Mouse (Mus musculus): Measurements from ENCODE around the gene Rb1. TPM values are rescaled to one million over a fixed set of nuclear protein-coding genes. Genes with fewer than 3 reads are reported as not detected.

Gene Rb1
- polyA plus RNA-seq, 1 experiment from 2014 or later = 26.2 TPM

- Histone ChIP-seq H3K4me1 (ENCODE audit: control insufficient read depth, insufficient read depth, low read length) (no peaks in the 10 kb centered on the region), H3K4me2 (ENCODE audit: low read depth, low read length) (no peak overlapping the region), H3K4me3 (ENCODE audit: low read depth, low read length) (no peak overlapping the region), H3K9ac (replicated peaks; ENCODE audit: low read length) (no peak overlapping the region), H3K27me3 (ENCODE audit: control insufficient read depth, insufficient read depth, low read length) (no peaks in the 10 kb centered on the region), H3K9me3 (replicated peaks; ENCODE audit: control insufficient read depth, low read length) (no peaks in the 10 kb centered on the region), H3K36me3 (replicated peaks; ENCODE audit: control insufficient read depth, insufficient read depth, low read depth, low read length) (no peaks in the 10 kb centered on the region; the same call in 1 of the 2 replicates), H3K27ac (replicated peaks; ENCODE audit: low read depth, low read length) (no peak overlapping the region)
- DNase-seq (ENCODE audit: low spot score) = no peak
- 86% methylated on average over 4 of the region's 4 CpGs for WGBS
- no peak for ATAC-seq (replicated peaks; ENCODE audit: insufficient number of reproducible peaks, low FRiP score, low TSS enrichment, low read depth)
Measured at GRCm38 (mm10) chr14:73369634-73370033, 44.0 kb upstream of the Rb1 start.

- no peak overlapping the region for H3K4me3 ChIP-seq (ENCODE audit: low read depth, low read length)
- no peaks in the 10 kb centered on the region for H3K4me1 ChIP-seq (ENCODE audit: control insufficient read depth, insufficient read depth, low read length)
- no peaks in the 10 kb centered on the region for H3K9me3 ChIP-seq (replicated peaks; ENCODE audit: control insufficient read depth, low read length)
- H3K4me2 ChIP-seq (ENCODE audit: low read depth, low read length) = no peak overlapping the region
- peaks cover 3% of the 10 kb centered on the region; the same call in 1 of the 2 replicates for H3K36me3 ChIP-seq (replicated peaks; ENCODE audit: control insufficient read depth, insufficient read depth, low read depth, low read length)
- ATAC-seq (replicated peaks; ENCODE audit: insufficient number of reproducible peaks, low FRiP score, low TSS enrichment, low read depth) = no peak
- no peak overlapping the region for H3K9ac ChIP-seq (replicated peaks; ENCODE audit: low read length)
- H3K27me3 ChIP-seq (ENCODE audit: control insufficient read depth, insufficient read depth, low read length) = no peaks in the 10 kb centered on the region
- 94% methylated on average over 13 of the region's 13 CpGs for WGBS
- no peak for DNase-seq (ENCODE audit: low spot score)
- H3K27ac ChIP-seq (replicated peaks; ENCODE audit: low read depth, low read length) = no peak overlapping the region
Measured at GRCm38 (mm10) chr14:73368966-73369365, 43.3 kb upstream of the Rb1 start.

DNA sequence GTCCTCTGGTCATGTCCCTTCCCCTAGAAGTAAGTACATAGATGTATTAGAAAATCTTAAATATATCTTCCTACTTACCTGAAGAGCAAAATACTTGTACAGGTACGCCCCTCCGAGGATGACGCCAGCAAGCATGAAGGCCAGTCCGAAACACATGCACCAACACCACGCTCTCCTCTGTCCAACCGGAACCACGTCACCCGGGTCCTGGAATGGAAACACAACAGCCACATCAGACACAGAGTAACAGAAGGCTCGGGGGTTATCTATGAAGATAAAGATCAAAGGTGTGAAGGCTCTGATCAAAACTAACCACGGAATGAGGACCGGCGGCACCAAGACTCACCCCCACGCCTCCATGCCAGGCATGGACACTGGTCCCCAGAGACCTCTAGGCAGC lies 42.6 kb upstream of the Rb1 start:
- no peak overlapping the region for H3K27ac ChIP-seq (replicated peaks; ENCODE audit: low read depth, low read length)
- no peaks in the 10 kb centered on the region for H3K9me3 ChIP-seq (replicated peaks; ENCODE audit: control insufficient read depth, low read length)
- ATAC-seq (replicated peaks; ENCODE audit: insufficient number of reproducible peaks, low FRiP score, low TSS enrichment, low read depth) = no peak
- H3K4me2 ChIP-seq (ENCODE audit: low read depth, low read length) = no peak overlapping the region
- H3K9ac ChIP-seq (replicated peaks; ENCODE audit: low read length) = no peak overlapping the region
- no peaks in the 10 kb centered on the region for H3K4me1 ChIP-seq (ENCODE audit: control insufficient read depth, insufficient read depth, low read length)
- H3K36me3 ChIP-seq (replicated peaks; ENCODE audit: control insufficient read depth, insufficient read depth, low read depth, low read length) = peaks cover 3% of the 10 kb centered on the region; the same call in 1 of the 2 replicates
- no peak overlapping the region for H3K4me3 ChIP-seq (ENCODE audit: low read depth, low read length)
- H3K27me3 ChIP-seq (ENCODE audit: control insufficient read depth, insufficient read depth, low read length) = no peaks in the 10 kb centered on the region
- DNase-seq (ENCODE audit: low spot score) = no peak
- WGBS = 96% methylated on average over 13 of the region's 13 CpGs

DNA sequence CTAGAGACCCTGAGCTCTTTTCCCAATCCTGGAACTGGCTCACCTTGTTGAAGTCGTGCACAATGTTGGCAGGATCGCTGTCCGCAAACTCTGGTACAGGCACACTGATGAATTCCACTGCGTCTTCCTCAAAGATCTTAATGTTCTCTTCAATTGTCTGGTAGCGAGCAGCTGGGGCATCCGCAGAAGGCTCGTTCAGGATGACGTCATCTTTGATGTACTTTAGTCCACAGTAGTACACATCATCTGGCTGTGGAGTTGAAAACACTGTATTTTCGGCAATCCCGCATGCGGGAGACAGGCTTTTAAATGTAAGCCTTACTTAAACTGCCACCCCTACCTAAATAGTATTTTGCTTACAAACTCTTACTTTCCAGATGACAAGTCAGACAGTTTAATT lies 40.7 kb upstream of the Rb1 start:
- ATAC-seq (replicated peaks; ENCODE audit: insufficient number of reproducible peaks, low FRiP score, low TSS enrichment, low read depth) = no peak
- Histone ChIP-seq H3K9ac (replicated peaks; ENCODE audit: low read length) (no peak overlapping the region), H3K27ac (replicated peaks; ENCODE audit: low read depth, low read length) (no peak overlapping the region), H3K4me1 (ENCODE audit: control insufficient read depth, insufficient read depth, low read length) (no peaks in the 10 kb centered on the region), H3K4me2 (ENCODE audit: low read depth, low read length) (no peak overlapping the region), H3K9me3 (replicated peaks; ENCODE audit: control insufficient read depth, low read length) (no peaks in the 10 kb centered on the region), H3K4me3 (ENCODE audit: low read depth, low read length) (no peak overlapping the region), H3K36me3 (replicated peaks; ENCODE audit: control insufficient read depth, insufficient read depth, low read depth, low read length) (peaks cover 8% of the 10 kb centered on the region), H3K27me3 (ENCODE audit: control insufficient read depth, insufficient read depth, low read length) (no peaks in the 10 kb centered on the region)
- no peak for DNase-seq (ENCODE audit: low spot score)
- WGBS = 89% methylated on average over 11 of the region's 11 CpGs

GRCm38 (mm10) chr14:73363782-73364181 lies 38.2 kb upstream of the Rb1 start:
- no peak for ATAC-seq (replicated peaks; ENCODE audit: insufficient number of reproducible peaks, low FRiP score, low TSS enrichment, low read depth)
- Histone ChIP-seq H3K27ac (replicated peaks; ENCODE audit: low read depth, low read length) (no peak overlapping the region), H3K27me3 (ENCODE audit: control insufficient read depth, insufficient read depth, low read length) (no peaks in the 10 kb centered on the region), H3K4me2 (ENCODE audit: low read depth, low read length) (no peak overlapping the region), H3K4me3 (ENCODE audit: low read depth, low read length) (no peak overlapping the region), H3K36me3 (replicated peaks; ENCODE audit: control insufficient read depth, insufficient read depth, low read depth, low read length) (peaks cover 8% of the 10 kb centered on the region), H3K4me1 (ENCODE audit: control insufficient read depth, insufficient read depth, low read length) (no peaks in the 10 kb centered on the region), H3K9me3 (replicated peaks; ENCODE audit: control insufficient read depth, low read length) (no peaks in the 10 kb centered on the region), H3K9ac (replicated peaks; ENCODE audit: low read length) (no peak overlapping the region)
- 94% methylated on average over 11 of the region's 11 CpGs for WGBS
- no peak for DNase-seq (ENCODE audit: low spot score)

- no peak for DNase-seq (ENCODE audit: low spot score)
- no peak for ATAC-seq (replicated peaks; ENCODE audit: insufficient number of reproducible peaks, low FRiP score, low TSS enrichment, low read depth)
- WGBS = 91% methylated on average over 8 of the region's 8 CpGs
Measured at GRCm38 (mm10) chr14:73354700-73355099, 29.1 kb upstream of the Rb1 start.

GRCm38 (mm10) chr14:73351118-73351517 lies 25.5 kb upstream of the Rb1 start:
- Histone ChIP-seq H3K9ac (replicated peaks; ENCODE audit: low read length) (no peak overlapping the region), H3K27ac (replicated peaks; ENCODE audit: low read depth, low read length) (no peak overlapping the region), H3K4me1 (ENCODE audit: control insufficient read depth, insufficient read depth, low read length) (no peaks in the 10 kb centered on the region), H3K4me3 (ENCODE audit: low read depth, low read length) (no peak overlapping the region), H3K36me3 (replicated peaks; ENCODE audit: control insufficient read depth, insufficient read depth, low read depth, low read length) (no peaks in the 10 kb centered on the region), H3K9me3 (replicated peaks; ENCODE audit: control insufficient read depth, low read length) (no peaks in the 10 kb centered on the region), H3K4me2 (ENCODE audit: low read depth, low read length) (no peak overlapping the region), H3K27me3 (ENCODE audit: control insufficient read depth, insufficient read depth, low read length) (no peaks in the 10 kb centered on the region)
- ATAC-seq (replicated peaks; ENCODE audit: insufficient number of reproducible peaks, low FRiP score, low TSS enrichment, low read depth) (no peak), DNase-seq (ENCODE audit: low spot score) (no peak)
- WGBS = 92% methylated on average over 5 of the region's 5 CpGs

More at GRCm38 (mm10) chr14:73354700-73355099, 29.1 kb upstream of the Rb1 start:
- Histone ChIP-seq H3K9ac (replicated peaks; ENCODE audit: low read length) (no peak overlapping the region), H3K4me3 (ENCODE audit: low read depth, low read length) (no peak overlapping the region), H3K27me3 (ENCODE audit: control insufficient read depth, insufficient read depth, low read length) (no peaks in the 10 kb centered on the region), H3K4me2 (ENCODE audit: low read depth, low read length) (no peak overlapping the region), H3K4me1 (ENCODE audit: control insufficient read depth, insufficient read depth, low read length) (no peaks in the 10 kb centered on the region), H3K36me3 (replicated peaks; ENCODE audit: control insufficient read depth, insufficient read depth, low read depth, low read length) (no peaks in the 10 kb centered on the region; the same call in 1 of the 2 replicates), H3K9me3 (replicated peaks; ENCODE audit: control insufficient read depth, low read length) (no peaks in the 10 kb centered on the region), H3K27ac (replicated peaks; ENCODE audit: low read depth, low read length) (no peak overlapping the region)

DNA sequence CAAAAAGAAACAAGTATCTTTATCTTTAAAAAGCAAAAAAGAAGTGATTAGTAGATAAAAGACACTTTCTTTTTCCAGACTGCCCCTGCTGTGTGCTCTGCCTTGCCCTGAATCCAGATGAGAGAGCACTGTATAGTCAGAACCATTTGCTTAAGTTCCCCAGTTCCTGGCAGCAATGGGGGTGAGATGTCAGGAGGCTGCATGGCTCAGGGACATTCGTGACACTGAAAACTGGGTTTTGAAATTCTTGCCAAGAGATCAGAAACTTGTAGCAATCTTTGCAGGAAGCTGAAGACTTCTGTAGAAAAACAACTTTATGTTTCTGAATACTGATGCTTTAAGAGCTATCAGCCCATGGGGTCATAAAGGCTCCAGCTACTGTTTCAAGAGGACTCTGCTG lies 24.4 kb upstream of the Rb1 start:
- Histone ChIP-seq H3K9me3 (replicated peaks; ENCODE audit: control insufficient read depth, low read length) (no peaks in the 10 kb centered on the region), H3K4me3 (ENCODE audit: low read depth, low read length) (no peak overlapping the region), H3K27me3 (ENCODE audit: control insufficient read depth, insufficient read depth, low read length) (no peaks in the 10 kb centered on the region), H3K4me2 (ENCODE audit: low read depth, low read length) (no peak overlapping the region), H3K9ac (replicated peaks; ENCODE audit: low read length) (no peak overlapping the region), H3K4me1 (ENCODE audit: control insufficient read depth, insufficient read depth, low read length) (no peaks in the 10 kb centered on the region), H3K27ac (replicated peaks; ENCODE audit: low read depth, low read length) (no peak overlapping the region), H3K36me3 (replicated peaks; ENCODE audit: control insufficient read depth, insufficient read depth, low read depth, low read length) (no peaks in the 10 kb centered on the region)
- WGBS = 57% methylated on average over 1 of the region's 1 CpGs
- DNase-seq (ENCODE audit: low spot score) (no peak), ATAC-seq (replicated peaks; ENCODE audit: insufficient number of reproducible peaks, low FRiP score, low TSS enrichment, low read depth) (no peak)

Data from embryonic facial prominence, embryonic 11.5 days (tissue).